Mouse (Mus musculus) lung, postnatal 0 days (tissue): ENCODE results near the gene Acaa1a.

ENCODE experiments used
- CTCF ChIP-seq: IDR thresholded peaks from 2 replicates; pipeline ENCODE4 v1.5.1; 2016; ENCODE audit warnings: antibody characterized with exemption, mild to moderate bottlenecking
- EP300 ChIP-seq: IDR thresholded peaks from 2 replicates; pipeline ENCODE4 v1.6.1; 2016; ENCODE audit warnings: antibody characterized with exemption, mild to moderate bottlenecking, control low read depth

GRCm38 (mm10) chr9:119334324-119334723, 5.2 kb upstream of the Acaa1a start:
- peak; percentile 33; the same call in 1 of the 2 replicates for TF ChIP-seq CTCF
- peak; percentile 16; the same call in 1 of the 2 replicates for TF ChIP-seq EP300
